Mouse (Mus musculus): ENCODE results near the gene Dapk1.

The Dapk1 gene

GRCm38 (mm10) chr13:60664816-60665215, 63.1 kb downstream of the Dapk1 start:
- no peak for DNase-seq (ENCODE audit: low spot score)

- no peak for DNase-seq (ENCODE audit: low spot score)
Observed at GRCm38 (mm10) chr13:60665402-60665801, 63.7 kb downstream of the Dapk1 start.

- DNase-seq (ENCODE audit: low spot score): no peak
Observed at GRCm38 (mm10) chr13:60668036-60668435, 66.3 kb downstream of the Dapk1 start.

GRCm38 (mm10) chr13:60670605-60671004, 68.9 kb downstream of the Dapk1 start:
- no peak for DNase-seq (ENCODE audit: low spot score)

- no peak for DNase-seq (ENCODE audit: low spot score)
Observed at GRCm38 (mm10) chr13:60671235-60671634, 69.5 kb downstream of the Dapk1 start.

- no peak for DNase-seq (ENCODE audit: low spot score)
Observed at GRCm38 (mm10) chr13:60672287-60672686, 70.5 kb downstream of the Dapk1 start.

GRCm38 (mm10) chr13:60672882-60673675, 71.3 kb downstream of the Dapk1 start:
- DNase-seq (ENCODE audit: low spot score): no peak

GRCm38 (mm10) chr13:60674301-60674700, 72.6 kb downstream of the Dapk1 start:
- DNase-seq (ENCODE audit: low spot score): no peak

- peak; percentile 52 for DNase-seq (ENCODE audit: low spot score)
Observed at GRCm38 (mm10) chr13:60674911-60675310, 73.2 kb downstream of the Dapk1 start.

GRCm38 (mm10) chr13:60675416-60675815, 73.7 kb downstream of the Dapk1 start:
- DNase-seq (ENCODE audit: low spot score): no peak

GRCm38 (mm10) chr13:60678912-60679311, 77.2 kb downstream of the Dapk1 start:
- DNase-seq (ENCODE audit: low spot score): no peak

GRCm38 (mm10) chr13:60682714-60683695, 81.3 kb downstream of the Dapk1 start:
- no peak for DNase-seq (ENCODE audit: low spot score)

GRCm38 (mm10) chr13:60684050-60684760, 82.5 kb downstream of the Dapk1 start:
- DNase-seq (ENCODE audit: low spot score): no peak

- DNase-seq (ENCODE audit: low spot score): no peak
Observed at GRCm38 (mm10) chr13:60684806-60685205, 83.1 kb downstream of the Dapk1 start.

- DNase-seq (ENCODE audit: low spot score): peak; percentile 48
Observed at GRCm38 (mm10) chr13:60685216-60685615, 83.5 kb downstream of the Dapk1 start.

GRCm38 (mm10) chr13:60686024-60686663, 84.4 kb downstream of the Dapk1 start:
- no peak for DNase-seq (ENCODE audit: low spot score)

- DNase-seq (ENCODE audit: low spot score): no peak
Observed at GRCm38 (mm10) chr13:60686967-60687366, 85.2 kb downstream of the Dapk1 start.

GRCm38 (mm10) chr13:60687462-60687861, 85.7 kb downstream of the Dapk1 start:
- DNase-seq (ENCODE audit: low spot score): no peak

- DNase-seq (ENCODE audit: low spot score): no peak
Observed at GRCm38 (mm10) chr13:60687891-60688290, 86.1 kb downstream of the Dapk1 start.

GRCm38 (mm10) chr13:60690921-60691320, 89.2 kb downstream of the Dapk1 start:
- no peak for DNase-seq (ENCODE audit: low spot score)

- no peak for DNase-seq (ENCODE audit: low spot score)
Observed at GRCm38 (mm10) chr13:60691940-60692339, 90.2 kb downstream of the Dapk1 start.

All from urinary bladder, postnatal 14 days (tissue).